Mouse (Mus musculus): ENCODE data around the gene Ghsr.

DNA sequence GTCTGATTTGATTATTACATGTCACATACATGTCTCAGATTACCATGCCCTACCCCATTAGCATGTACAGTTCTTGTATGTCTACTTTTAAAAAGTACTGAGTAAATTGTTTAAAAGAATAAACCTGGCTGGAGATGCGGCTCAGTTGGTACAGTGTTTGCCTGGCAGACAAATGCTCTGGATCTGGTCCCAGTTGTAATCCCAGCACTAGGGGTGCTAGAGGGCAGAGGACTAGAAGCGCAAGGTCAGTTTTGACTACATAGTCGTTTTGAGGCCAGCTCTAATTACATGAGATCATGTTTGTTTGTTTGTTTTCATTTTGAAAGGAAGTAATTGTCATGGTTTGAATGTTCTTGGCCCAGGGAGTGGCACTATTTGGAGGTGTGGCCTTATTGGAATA is 13.7 kb downstream of the Ghsr start:
- TF ChIP-seq MAX (IDR thresholded peaks at IDR 0.05) (no peak), CTCF (IDR thresholded peaks at IDR 0.05; ENCODE audit: control insufficient read depth, insufficient read depth, insufficient read length) (no peak), FOSL1 (IDR thresholded peaks at IDR 0.05; ENCODE audit: insufficient read depth, low read length, poor library complexity, severe bottlenecking) (no peak), MYOG (IDR thresholded peaks at IDR 0.05; ENCODE audit: control insufficient read depth, extremely low read depth, insufficient read length) (no peak), USF1 (IDR thresholded peaks at IDR 0.05; ENCODE audit: low read depth) (no peak), MYOD1 (IDR thresholded peaks at IDR 0.05; ENCODE audit: control insufficient read depth, insufficient read length, low read depth) (no peak)

Measured in C2C12 (cell line).